Mouse (Mus musculus) heart, embryonic 11.5 days (tissue): ENCODE results near the gene Nkain2. TPM values are rescaled to one million over a fixed set of nuclear protein-coding genes. Genes with fewer than 3 reads are reported as not detected.
"Not testable (repeated sequence)": the region's sequence is repeated elsewhere in the genome, so short reads cannot be mapped to it uniquely, and the experiment has no call there.

Source experiments
- ATAC-seq: fragments of 200-750 bp; cut with Nextera tagmentation; replicated peaks from 2 replicates; pipeline ENCODE4 v1.8.0; 2017; ENCODE audit warnings: moderate library complexity; ENCODE audit not compliant: insufficient number of reproducible peaks, low FRiP score, low TSS enrichment
- H3K27ac ChIP-seq: fragments of 300-500 bp; sonication (generic); 2 replicates; pipeline ENCODE4 v1.5.1; 2014; ENCODE audit warnings: mild to moderate bottlenecking, low read depth, low read length
- H3K27me3 ChIP-seq: fragments of 300-500 bp; sonication (generic); 2 replicates; pipeline ENCODE4 v1.6.1; 2014; ENCODE audit warnings: mild to moderate bottlenecking, low read length, mixed read lengths; ENCODE audit not compliant: control insufficient read depth, insufficient read depth
- H3K36me3 ChIP-seq: fragments of 300-500 bp; sonication (generic); 2 replicates; pipeline ENCODE4 v1.6.1; 2014; ENCODE audit warnings: mild to moderate bottlenecking, low read length, moderate library complexity, mixed read lengths; ENCODE audit not compliant: control insufficient read depth, insufficient read depth
- H3K4me1 ChIP-seq: fragments of 300-500 bp; sonication (generic); 2 replicates; pipeline ENCODE4 v1.6.1; 2014; ENCODE audit warnings: low read length; ENCODE audit not compliant: control insufficient read depth, insufficient read depth
- H3K4me2 ChIP-seq: fragments of 300-500 bp; sonication (generic); 2 replicates; pipeline ENCODE4 v1.6.1; 2014; ENCODE audit warnings: mild to moderate bottlenecking, moderate library complexity
- H3K4me3 ChIP-seq: fragments of 300-500 bp; sonication (generic); 2 replicates; pipeline ENCODE4 v1.5.1; 2014; ENCODE audit warnings: low read depth, low read length
- H3K9ac ChIP-seq: fragments of 300-500 bp; sonication (generic); 2 replicates; pipeline ENCODE4 v1.6.1; 2014; ENCODE audit warnings: mild to moderate bottlenecking, low read depth, low read length, moderate library complexity
- H3K9me3 ChIP-seq: fragments of 300-500 bp; sonication (generic); replicated peaks from 2 replicates; pipeline ENCODE4 v1.6.1; 2016; ENCODE audit warnings: low read length; ENCODE audit not compliant: control insufficient read depth
- WGBS: fragments of 180-500 bp; shearing (Covaris S2); extraction: QIAGEN DNeasy Blood & Tissue Kit; methylation state at CpG from one replicate; pipeline ENCODE4 v1.1.7; 2014; ENCODE audit not compliant: insufficient replicate concordance; 5-methylcytosine and 5-hydroxymethylcytosine counted together
- polyA plus RNA-seq: library from polyadenylated mRNA; unstranded; fragments of >200 nt; fragmentation: Nextera tagmentation; extraction: Ambion mirVana; gene quantifications from 2 replicates; pipeline ENCODE4 v1.2.1, GENCODE M21; 2014

The Nkain2 gene
- polyA plus RNA-seq, 1 experiment from 2014 or later, result 0.76 TPM

- Histone ChIP-seq H3K27ac (no peak overlapping the region), H3K4me1 (no peaks in the 10 kb centered on the region), H3K36me3 (no peaks in the 10 kb centered on the region), H3K9ac (no peak overlapping the region), H3K27me3 (no peaks in the 10 kb centered on the region), H3K9me3 (no peaks in the 10 kb centered on the region), H3K4me2 (no peak overlapping the region), H3K4me3 (no peak overlapping the region)
- no peak for ATAC-seq
- 60% methylated on average over 2 of the region's 2 CpGs for WGBS
These were observed 94.0 kb downstream of the Nkain2 start for GRCm38 (mm10) chr10:32796215-32796614.

GRCm38 (mm10) chr10:32790541-32790940, 99.7 kb downstream of the Nkain2 start:
- Histone ChIP-seq H3K27me3 (no peaks in the 10 kb centered on the region), H3K4me3 (no peak overlapping the region), H3K27ac (no peak overlapping the region), H3K4me1 (no peaks in the 10 kb centered on the region), H3K9ac (no peak overlapping the region), H3K36me3 (no peaks in the 10 kb centered on the region), H3K4me2 (no peak overlapping the region), H3K9me3 (no peaks in the 10 kb centered on the region)
- ATAC-seq, result no peak

DNA sequence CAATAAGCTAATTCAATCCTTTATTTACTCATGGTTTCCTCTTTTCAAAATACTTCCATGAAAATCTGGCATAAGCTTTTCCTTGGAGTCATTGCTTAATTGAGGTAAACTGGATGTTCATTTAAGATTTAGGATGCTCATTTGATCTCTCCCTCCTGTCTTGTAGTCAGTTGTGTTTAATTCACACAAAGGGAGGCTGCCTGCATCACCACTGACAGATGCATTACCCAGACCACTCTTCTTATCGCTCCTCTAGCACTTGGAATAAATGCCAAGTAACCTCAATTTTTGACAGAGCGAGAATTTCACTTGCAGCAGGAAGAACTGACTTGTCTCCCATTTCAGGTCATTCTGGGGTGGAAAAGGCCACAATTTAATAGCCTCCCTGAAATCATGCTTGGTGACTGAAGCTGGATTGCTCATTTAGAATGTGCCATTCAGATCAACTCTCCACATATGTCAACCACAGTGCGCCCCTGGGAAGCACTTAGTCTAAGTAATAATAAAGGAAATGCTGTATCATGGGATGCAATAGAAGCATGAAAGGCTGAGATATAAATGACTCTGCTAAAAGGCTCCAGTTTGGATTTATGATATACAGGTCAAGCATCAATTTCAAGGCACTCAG, 107.4 kb downstream of the Nkain2 start:
- no peak for ATAC-seq
- no peak overlapping the region for H3K27ac ChIP-seq
- no peak overlapping the region for H3K4me3 ChIP-seq
- H3K36me3 ChIP-seq, result no peaks in the 10 kb centered on the region
- no peak overlapping the region for H3K9ac ChIP-seq
- no peaks in the 10 kb centered on the region for H3K9me3 ChIP-seq
- H3K27me3 ChIP-seq, result no peaks in the 10 kb centered on the region
- no peak overlapping the region for H3K4me2 ChIP-seq
- H3K4me1 ChIP-seq, result no peaks in the 10 kb centered on the region
- 54% methylated on average over 3 of the region's 3 CpGs for WGBS

- no peaks in the 10 kb centered on the region for H3K36me3 ChIP-seq
- H3K27me3 ChIP-seq, result no peaks in the 10 kb centered on the region
- no peaks in the 10 kb centered on the region for H3K4me1 ChIP-seq
- no peaks in the 10 kb centered on the region for H3K9me3 ChIP-seq
- no peak overlapping the region for H3K27ac ChIP-seq
- no peak overlapping the region for H3K4me2 ChIP-seq
- no peak overlapping the region for H3K4me3 ChIP-seq
- WGBS, result 86% methylated on average over 2 of the region's 2 CpGs
- H3K9ac ChIP-seq, result no peak overlapping the region
- ATAC-seq, result no peak
These were observed 151.3 kb downstream of the Nkain2 start for GRCm38 (mm10) chr10:32738989-32739388.

GRCm38 (mm10) chr10:32706579-32706978, 183.7 kb downstream of the Nkain2 start:
- ATAC-seq, H3K36me3 ChIP-seq, H3K27me3 ChIP-seq, H3K27ac ChIP-seq, H3K9ac ChIP-seq, H3K4me2 ChIP-seq, H3K9me3 ChIP-seq, H3K4me3 ChIP-seq, H3K4me1 ChIP-seq: not testable (repeated sequence)
- 65% methylated on average over 1 of the region's 1 CpGs for WGBS

DNA sequence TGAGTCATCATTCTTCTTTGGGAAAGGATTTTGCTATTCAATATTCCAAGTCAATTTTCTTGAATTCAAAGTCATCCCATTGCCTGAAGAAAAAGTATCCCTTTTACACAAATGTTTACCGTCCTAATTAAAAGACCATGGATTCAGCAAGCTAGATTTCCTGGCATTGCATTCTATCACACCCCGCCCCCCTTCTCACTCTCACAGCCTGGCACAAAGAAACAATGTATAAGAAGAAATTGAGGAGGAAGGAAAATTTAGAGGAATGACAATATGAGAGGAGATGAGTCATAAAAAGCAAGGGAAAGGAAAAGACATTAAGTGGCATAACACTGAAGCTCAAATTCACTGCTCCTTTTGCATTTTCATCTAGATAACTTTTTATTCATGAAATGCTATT, 193.6 kb downstream of the Nkain2 start:
- Histone ChIP-seq H3K4me1 (no peaks in the 10 kb centered on the region), H3K4me3 (no peak overlapping the region), H3K9me3 (no peaks in the 10 kb centered on the region), H3K27ac (no peak overlapping the region), H3K4me2 (no peak overlapping the region), H3K27me3 (no peaks in the 10 kb centered on the region), H3K36me3 (no peaks in the 10 kb centered on the region), H3K9ac (no peak overlapping the region)
- no peak for ATAC-seq
- WGBS, result 81% methylated on average over 2 of the region's 2 CpGs

GRCm38 (mm10) chr10:32684548-32684947, 205.7 kb downstream of the Nkain2 start:
- no peak for ATAC-seq
- Histone ChIP-seq H3K4me2 (no peak overlapping the region), H3K36me3 (no peaks in the 10 kb centered on the region), H3K9me3 (no peaks in the 10 kb centered on the region), H3K4me1 (no peaks in the 10 kb centered on the region), H3K9ac (no peak overlapping the region), H3K4me3 (no peak overlapping the region), H3K27ac (no peak overlapping the region), H3K27me3 (no peaks in the 10 kb centered on the region)

DNA sequence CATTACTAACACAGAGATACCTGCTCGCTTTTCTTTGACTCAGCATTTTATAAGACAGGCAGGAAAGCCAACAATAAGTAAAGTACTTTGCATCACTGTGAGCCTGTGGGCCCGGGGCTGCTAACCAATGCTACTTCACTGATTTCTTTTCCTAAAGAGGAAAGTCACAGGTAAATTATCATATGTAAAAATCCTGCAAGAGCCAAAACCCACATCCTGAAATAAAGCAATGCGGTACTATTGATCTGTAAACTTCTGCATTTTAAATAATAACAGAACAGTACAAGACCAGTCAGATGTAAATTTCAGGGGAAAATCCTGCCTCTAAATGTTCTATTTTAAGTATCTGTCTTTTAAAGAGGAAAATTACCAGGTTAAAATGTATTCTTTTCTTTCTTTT, 250.0 kb downstream of the Nkain2 start:
- Histone ChIP-seq H3K9me3 (no peaks in the 10 kb centered on the region), H3K27me3 (no peaks in the 10 kb centered on the region), H3K4me1 (no peaks in the 10 kb centered on the region), H3K9ac (no peak overlapping the region), H3K4me2 (no peak overlapping the region), H3K27ac (no peak overlapping the region), H3K36me3 (no peaks in the 10 kb centered on the region), H3K4me3 (no peak overlapping the region)
- 69% methylated on average over 3 of the region's 3 CpGs for WGBS
- no peak for ATAC-seq

DNA sequence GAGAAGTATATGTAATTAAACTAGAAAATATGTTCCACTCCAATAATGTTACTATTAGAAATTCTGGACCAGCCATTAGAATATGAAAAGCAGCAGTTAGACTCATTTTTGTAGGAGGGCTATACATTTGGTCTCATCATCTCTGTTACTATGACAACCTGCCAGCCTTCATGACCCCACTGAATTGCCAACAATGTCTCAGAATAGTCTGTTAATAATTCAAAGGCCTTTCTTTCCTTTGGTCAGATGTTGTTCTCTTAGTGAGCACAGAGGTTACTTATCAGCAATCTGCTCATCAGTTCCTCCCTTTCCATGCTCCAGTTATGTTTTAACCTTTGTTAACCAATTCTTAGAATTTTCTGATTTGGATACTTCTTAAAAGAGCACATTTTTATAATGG, 251.1 kb downstream of the Nkain2 start:
- no peak overlapping the region for H3K9ac ChIP-seq
- no peak for ATAC-seq
- H3K4me1 ChIP-seq, result no peaks in the 10 kb centered on the region
- H3K4me2 ChIP-seq, result no peak overlapping the region
- no peak overlapping the region for H3K27ac ChIP-seq
- H3K36me3 ChIP-seq, result no peaks in the 10 kb centered on the region
- H3K9me3 ChIP-seq, result no peaks in the 10 kb centered on the region
- no peak overlapping the region for H3K4me3 ChIP-seq
- no peaks in the 10 kb centered on the region for H3K27me3 ChIP-seq
